Mouse (Mus musculus): ENCODE data around the gene Psen1.

Psen1 gene

DNA sequence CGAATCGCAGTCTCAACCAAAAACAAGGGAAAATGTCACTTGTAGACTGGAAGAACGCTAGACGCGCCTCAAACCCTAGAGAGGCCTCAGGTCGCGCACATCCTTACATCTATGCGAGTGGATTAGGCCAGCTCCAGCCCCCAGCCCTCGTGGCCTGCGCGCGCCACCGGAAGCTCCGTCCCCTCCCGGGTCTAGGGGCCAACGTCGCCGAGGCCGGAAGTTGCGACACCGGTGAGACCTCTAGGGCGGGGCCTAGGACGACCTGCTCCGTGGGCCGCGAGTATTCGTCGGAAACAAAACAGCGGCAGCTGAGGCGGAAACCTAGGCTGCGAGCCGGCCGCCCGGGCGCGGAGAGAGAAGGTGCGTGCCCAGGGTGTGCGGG, at the start of gene Psen1:
Gene Psen1, plus strand, starts transcription at position 219 of the 382 bp plus-strand sequence.
- peak; percentile 95 for DNase-seq (ENCODE audit: low read depth, low spot score)

- DNase-seq (ENCODE audit: low read depth, low spot score) = no peak
Measured at GRCm38 (mm10) chr12:83641233-83641632, 46.7 kb upstream of the Psen1 start.

- no peak for DNase-seq (ENCODE audit: low read depth, low spot score)
Measured at GRCm38 (mm10) chr12:83643116-83643515, 44.8 kb upstream of the Psen1 start.

- DNase-seq (ENCODE audit: low read depth, low spot score) = no peak
Measured at GRCm38 (mm10) chr12:83650346-83650745, 37.6 kb upstream of the Psen1 start.

GRCm38 (mm10) chr12:83651414-83651813, 36.5 kb upstream of the Psen1 start:
- no peak for DNase-seq (ENCODE audit: low read depth, low spot score)

DNA sequence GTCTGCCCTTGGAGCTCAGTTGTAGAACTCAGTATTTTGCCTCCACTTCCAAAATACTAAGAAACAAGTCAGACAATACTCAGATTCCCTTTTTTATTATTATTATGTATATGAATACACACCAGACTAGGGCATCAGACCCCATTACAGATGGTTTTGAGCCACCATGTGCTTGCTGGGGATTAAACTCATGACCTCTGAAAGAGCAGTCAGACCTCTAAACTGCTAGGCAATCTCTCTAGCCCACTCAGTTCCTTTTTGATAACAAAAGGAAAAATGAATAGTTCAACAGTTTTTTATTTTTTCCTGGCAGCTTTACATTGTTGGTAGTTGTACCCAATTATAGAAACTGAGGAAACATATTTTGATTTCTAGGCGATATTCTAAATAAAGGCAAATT, 2.5 kb upstream of the Psen1 start:
- DNase-seq (ENCODE audit: low read depth, low spot score) = no peak

DNA sequence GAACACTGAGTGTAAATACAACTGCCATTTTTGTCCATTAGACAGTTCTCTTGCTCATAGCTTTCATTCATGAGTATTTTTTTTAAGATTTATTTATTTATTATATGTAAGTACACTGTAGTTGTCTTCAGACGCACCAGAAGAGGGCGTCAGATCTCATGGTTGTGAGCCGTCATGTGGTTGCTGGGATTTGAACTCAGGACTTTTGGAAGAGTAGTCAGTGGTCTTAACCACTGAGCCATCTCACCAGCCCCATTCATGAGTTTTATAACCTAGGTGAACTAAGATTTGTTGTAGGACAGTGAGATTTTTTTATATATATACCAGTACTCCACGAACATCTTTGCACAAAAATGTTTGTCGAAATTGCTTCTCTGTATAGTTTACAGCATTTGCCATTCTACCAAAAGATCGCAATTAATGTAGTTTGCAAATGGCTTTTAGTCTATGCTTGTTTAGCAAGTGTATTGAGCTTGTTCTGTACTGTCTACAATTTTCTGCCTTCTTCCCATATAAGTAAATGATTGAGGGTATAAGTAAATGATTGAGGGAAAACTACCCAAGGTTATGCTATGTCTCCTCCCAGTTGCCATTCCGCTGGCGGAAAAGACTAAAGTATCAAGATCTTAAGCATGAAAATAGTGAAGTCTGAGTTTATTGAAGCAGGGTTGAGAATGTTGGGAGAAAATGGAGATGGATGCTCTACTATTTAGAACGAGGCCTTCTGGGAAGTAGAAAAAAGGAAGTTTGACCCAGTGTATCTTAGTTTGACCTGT, 1.2 kb upstream of the Psen1 start:
- DNase-seq (ENCODE audit: low read depth, low spot score) = no peak

- peak; percentile 74 for DNase-seq (ENCODE audit: low read depth, low spot score)
Measured at GRCm38 (mm10) chr12:83688316-83689086, 549 bp downstream of the Psen1 start.

DNA sequence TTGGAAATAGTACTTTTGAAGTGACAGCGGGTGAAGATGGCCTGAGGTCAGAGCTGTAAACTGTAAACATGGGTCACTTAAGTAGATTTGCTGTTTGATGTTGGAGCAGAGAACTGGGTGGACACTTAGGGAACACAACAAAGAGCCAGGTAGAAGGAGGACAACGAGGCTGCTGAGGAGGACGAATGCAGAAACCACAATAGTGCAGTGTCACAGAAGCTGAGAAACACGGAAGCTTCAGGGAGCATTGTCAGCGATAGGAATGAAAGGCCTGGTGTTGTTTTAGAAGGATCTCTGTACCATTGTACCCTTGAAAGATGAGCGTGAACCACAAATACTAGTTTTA, 1.1 kb downstream of the Psen1 start:
- peak; percentile 57 for DNase-seq (ENCODE audit: low read depth, low spot score)

DNA sequence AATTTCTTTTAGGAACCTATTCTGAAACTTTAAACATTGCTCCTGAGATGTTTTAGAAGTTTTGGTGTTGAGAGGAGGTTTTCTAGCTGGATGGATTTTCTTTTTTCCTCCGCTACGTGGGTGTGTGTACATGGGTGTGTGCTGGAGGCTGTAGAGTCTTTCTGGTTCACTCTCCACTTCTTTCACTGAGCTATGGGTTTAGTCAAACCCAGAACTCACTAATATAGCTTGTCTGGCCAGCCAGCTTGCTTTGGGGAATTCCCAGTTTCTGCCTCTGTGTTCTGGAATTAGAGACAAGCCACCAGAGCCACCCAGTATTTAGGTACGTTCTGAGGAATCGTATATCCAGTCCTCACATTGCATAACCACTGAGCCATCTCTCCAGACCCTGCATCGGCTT, 6.1 kb downstream of the Psen1 start:
- DNase-seq (ENCODE audit: low read depth, low spot score) = no peak

DNA sequence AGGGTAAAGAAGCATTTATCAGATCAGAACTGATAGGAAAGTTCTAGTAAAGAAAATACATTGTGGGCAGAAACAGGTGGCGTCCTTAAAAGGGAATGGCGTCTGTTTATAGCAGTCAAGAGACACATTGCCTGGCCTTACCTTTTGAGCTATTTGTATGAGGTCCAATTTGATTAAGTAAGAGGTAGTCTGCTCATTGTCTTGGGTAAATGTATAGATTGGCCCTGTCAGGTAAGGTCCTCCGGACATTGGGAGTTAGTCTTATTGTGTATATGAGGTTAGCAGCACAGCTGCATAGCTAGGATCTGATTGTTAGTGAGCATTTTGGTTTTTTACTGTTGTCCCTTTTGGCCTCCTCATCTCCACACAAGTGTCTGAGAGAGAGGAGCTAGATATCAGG, 6.7 kb downstream of the Psen1 start:
- no peak for DNase-seq (ENCODE audit: low read depth, low spot score)

- DNase-seq (ENCODE audit: low read depth, low spot score) = no peak
Measured at GRCm38 (mm10) chr12:83698637-83699036, 10.7 kb downstream of the Psen1 start.

- no peak for DNase-seq (ENCODE audit: low read depth, low spot score)
Measured at GRCm38 (mm10) chr12:83701608-83702007, 13.7 kb downstream of the Psen1 start.

DNA sequence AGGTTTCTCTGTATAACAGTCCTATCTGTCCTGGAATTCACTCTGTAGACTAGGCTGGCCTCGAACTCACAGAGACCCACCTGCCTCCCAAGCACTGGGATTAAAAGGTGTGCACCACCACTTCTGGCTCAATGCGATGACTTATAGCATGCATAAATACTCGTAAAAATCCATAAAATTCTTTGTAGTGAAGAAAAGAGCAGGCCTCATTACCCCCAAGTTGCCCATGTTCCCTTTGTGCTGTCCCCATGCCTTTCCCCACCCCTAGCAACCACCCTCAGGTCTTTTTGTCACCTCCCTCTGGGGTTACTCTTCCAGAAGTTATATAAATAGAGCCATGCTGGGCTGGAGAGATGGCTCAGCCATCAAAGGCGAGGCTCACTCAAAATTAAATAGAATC, 14.8 kb downstream of the Psen1 start:
- DNase-seq (ENCODE audit: low read depth, low spot score) = no peak

DNA sequence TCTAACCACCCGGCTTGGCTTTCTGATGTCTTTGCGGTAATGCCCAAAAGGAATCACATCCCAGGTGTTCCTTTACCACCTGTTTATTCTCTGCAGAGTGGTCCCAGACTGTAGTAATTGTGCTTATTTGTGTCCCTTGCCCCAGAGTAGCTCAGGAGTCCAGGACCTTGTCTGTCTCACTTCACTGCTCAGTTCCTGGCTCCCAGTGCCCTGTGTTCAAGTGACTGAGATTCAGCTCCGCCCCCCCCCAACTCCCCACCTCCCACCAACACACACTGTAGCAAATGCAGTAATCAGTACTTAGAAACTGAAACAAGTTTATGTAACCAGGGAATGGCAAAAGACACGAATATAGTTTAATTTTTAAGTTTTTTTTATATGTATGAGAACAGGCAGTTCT, 19.0 kb downstream of the Psen1 start:
- DNase-seq (ENCODE audit: low read depth, low spot score) = no peak

DNA sequence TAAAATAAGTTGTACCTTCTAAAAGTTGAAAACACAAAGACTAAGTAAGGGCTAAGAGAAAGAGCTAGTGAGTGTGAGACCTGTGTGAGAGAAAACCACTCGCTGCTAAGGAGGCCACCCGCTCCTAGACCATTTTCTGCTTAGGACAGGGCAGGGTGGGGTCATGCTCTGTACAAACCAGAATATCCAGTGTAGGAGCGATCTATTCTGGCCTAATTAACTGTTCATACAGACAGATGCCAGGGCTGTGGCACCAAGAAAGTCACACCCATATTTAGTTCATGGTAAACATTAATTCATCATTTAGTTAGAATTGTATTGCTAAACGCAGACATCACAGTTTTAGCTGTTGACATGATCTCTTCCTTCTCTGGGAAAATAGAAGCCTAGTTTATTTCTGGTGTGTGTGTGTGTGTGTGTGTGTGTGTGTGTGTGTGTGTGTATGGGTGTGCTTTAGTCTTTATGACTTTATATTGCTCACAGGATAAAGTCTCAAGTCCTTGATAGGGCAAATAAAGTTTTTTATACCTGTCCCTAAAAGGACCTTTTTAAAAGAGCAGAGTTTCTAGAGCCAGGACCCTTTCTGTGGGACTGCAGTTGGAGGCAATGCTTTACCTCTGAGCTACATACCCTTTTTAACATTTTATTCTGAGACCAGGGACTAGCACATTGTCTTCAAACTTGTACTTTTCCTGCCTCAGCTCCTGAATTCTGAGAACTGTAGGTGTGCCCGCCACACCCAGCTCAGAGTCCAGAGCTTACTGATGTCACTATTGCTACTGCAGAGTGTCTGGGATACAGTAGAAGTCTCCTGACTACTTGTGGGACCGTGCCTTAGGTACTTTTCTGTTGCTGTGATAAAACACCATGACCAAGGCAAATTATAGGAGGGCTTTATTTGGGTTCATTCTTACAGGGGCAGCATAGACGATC, 20.5 kb downstream of the Psen1 start:
- DNase-seq (ENCODE audit: low read depth, low spot score) = no peak

GRCm38 (mm10) chr12:83709934-83710333, 22.0 kb downstream of the Psen1 start:
- no peak for DNase-seq (ENCODE audit: low read depth, low spot score)

DNA sequence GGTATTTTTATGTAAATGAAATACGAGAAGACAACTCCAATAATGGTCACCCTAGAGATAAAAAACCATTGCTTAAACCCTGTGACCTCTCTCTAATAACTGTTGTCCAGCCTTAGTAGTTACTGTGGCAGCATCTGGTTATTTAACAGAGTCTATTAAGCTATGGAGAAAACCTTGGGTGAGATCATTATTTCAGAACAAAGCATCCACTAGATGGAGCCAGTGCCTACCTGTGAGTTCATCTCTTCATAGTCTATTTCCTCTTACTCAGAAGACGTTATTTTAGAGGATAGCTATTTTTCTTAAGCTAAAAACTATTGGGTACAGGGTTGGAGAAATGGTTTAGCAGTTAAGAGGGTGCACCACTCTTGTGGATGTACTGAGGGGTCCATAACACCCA, 25.8 kb downstream of the Psen1 start:
- DNase-seq (ENCODE audit: low read depth, low spot score) = peak; percentile 45

DNA sequence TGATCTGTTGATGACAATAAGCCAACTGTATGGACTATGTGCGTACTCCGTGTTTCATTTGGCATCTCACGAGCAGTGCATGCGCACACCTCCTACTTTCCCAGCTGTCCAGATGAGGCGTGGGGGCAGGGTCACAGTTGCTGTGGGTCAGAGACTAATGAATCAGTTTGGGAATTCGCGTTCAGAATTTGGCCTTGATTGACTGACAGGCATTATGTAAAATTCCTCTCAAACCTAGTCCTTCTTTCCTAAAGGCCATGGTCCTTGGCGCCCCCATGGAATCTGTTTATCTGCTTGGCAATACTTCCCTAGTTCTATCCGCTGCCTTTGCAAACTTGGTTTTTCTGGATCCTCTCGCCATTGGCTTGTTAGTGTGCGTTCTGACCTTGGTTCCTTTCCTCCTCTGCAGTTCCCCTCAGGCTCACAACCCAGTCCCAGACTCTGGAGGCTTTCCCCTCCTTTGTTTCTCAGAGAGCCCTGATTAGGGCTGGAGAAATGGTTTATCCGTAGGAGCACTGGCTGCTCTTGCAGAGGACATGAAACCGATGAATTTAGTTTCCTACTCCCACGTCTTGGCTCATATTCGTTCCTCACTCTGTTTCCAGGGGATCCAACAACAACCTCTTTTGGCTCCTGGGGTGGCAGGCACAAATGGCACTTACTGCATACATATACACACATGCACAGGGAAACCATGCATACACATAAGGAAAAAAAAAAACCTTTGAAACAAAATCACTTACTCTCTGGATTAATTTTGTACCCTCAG, 28.6 kb downstream of the Psen1 start:
- DNase-seq (ENCODE audit: low read depth, low spot score) = no peak

DNA sequence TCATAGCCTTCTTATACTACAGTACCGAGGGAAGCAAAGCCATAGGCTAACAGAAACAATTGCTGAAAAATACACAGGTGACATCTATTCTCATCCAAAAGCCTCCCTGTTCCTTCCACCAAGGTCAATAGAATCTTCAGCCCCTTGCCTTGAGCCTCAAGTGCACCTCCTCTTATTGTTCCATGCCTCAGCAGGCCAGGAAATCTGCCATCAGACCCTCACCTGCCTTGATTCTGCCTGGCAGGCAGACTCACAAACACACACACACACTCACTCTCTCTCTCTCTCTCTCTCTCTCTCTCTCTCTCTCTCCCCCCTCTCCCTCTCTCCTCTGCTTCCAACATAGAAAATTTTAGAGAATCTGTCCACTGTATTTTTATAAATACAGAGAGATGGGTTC, 31.5 kb downstream of the Psen1 start:
- no peak for DNase-seq (ENCODE audit: low read depth, low spot score)

- DNase-seq (ENCODE audit: low read depth, low spot score) = no peak
Measured at GRCm38 (mm10) chr12:83721281-83721680, 33.3 kb downstream of the Psen1 start.
